Mouse (Mus musculus) spleen, postnatal 10 days (tissue): Measurements from ENCODE around the gene Cdk5rap3.

Source experiments
- DNase-seq, 2 experiments: peaks; one replicate each; pipeline ENCODE4 v3.0.0; 2021 to 2022; ENCODE audit warnings: low spot score in 2 of 2

Gene Cdk5rap3

DNA sequence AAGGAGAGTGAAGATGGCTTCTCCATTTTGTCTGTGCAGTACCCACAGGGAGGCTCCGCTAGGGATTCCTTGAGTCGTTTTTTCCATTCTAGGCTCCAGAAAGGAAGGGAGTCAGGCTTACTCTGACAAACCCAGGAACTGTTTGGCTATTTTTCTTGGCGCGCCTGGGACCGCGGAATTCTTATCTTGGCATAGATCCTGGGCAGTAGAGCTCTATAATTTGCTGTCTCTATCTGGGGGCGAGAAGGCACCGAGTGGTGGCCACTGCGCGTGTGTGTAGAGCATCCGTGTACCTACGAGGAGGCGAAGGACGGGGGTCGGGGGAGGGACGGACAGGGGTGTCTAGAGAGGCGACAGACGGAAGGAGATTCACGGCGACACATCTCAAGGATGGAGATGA, 54.9 kb downstream of the Cdk5rap3 start:
- DNase-seq = no peak

DNA sequence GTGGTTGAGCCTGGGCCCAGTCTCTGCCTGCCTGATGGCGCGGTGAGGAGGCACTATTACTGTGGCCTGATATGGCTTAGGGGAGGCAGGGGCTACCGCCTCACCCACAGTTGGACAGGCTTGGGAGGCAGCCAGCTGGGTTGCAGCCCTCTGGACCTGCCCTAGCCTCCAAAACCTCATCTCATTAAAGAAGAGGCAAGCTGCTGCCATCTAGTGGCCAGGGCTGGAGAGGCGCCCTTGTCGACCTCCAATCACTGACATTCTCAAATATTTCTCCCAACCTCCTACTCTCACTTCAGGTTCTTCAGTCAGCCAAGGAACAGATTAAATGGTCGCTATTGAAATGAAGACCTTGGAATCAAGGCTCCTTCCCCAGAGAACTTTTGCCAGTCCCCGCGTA, 55.7 kb downstream of the Cdk5rap3 start:
- DNase-seq = peak; percentile 67 to 87

DNA sequence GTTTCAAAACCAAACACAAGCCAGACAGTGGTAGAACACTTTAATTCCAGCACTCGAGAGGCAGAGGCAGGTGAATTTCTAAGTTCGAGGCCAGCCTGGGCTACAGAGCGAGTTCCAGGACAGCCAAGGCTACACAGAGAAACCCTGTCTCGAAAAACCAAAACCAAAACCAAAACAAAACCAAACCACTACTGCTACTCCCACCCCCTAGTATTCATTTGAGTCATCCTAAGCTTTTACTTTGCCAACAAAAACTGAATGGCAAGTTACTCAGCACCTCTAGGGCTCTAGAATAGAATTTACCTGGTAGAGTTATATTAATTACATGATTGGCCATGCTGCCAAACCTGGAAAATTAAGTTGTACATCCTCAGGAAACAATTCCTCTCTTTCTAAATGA, 56.7 kb downstream of the Cdk5rap3 start:
- no peak for DNase-seq

DNA sequence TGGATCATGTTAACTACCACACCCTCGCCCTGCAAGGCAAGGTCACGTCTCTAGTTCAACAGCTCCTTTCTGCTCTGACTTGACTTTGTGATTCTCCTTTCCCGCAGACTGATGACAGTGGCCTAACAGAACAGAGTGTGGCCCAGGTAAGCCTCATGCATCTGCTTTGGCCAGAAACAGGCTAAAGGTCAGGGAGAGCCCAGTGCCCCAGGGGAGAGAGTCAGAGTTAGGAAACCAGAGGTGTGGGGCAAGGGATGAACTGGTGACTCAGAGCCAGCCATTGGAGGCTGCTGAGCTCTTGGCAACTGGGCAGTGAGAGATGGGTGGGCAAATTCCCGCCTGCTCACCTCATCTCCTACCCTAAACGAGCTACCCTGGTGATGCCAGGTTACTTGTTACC, 58.9 kb downstream of the Cdk5rap3 start:
- no peak for DNase-seq
